Mouse (Mus musculus): Measurements from ENCODE around the gene Kcnk10. TPM values are rescaled to one million over a fixed set of nuclear protein-coding genes. Genes with fewer than 3 reads are reported as not detected.

The Kcnk10 gene
- polyA plus RNA-seq, 1 experiment from 2014 or later = 0.10 TPM

DNA sequence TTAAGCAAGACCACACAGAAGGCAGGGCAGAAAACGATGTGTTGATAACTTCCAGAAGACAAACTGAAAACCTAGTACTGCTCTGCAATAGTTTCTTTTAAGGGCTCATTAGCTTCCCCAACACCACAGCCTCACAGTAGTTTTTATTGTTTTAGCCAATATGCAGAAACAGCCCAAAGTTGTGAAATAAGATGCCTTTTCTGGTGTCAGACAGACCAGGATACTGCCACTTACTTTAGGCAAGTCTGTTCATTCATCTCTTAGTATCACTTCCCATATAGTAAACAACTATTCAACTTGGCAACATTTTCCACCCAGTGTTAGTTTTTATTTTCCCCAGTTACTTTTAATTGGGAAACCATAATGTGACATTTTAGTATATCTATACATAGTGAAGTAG is 171.5 kb downstream of the Kcnk10 start:
- Histone ChIP-seq H3K9ac (ENCODE audit: low read length) (no peak overlapping the region), H3K4me2 (ENCODE audit: low read depth, low read length) (no peak overlapping the region), H3K36me3 (ENCODE audit: control insufficient read depth, insufficient read depth, low read length) (no peaks in the 10 kb centered on the region), H3K9me3 (ENCODE audit: control insufficient read depth, low read length) (no peaks in the 10 kb centered on the region), H3K27ac (ENCODE audit: low read length) (no peak overlapping the region), H3K27me3 (ENCODE audit: control insufficient read depth, insufficient read depth, low read depth, low read length) (no peaks in the 10 kb centered on the region), H3K4me3 (ENCODE audit: low read length) (no peak overlapping the region), H3K4me1 (replicated peaks; ENCODE audit: control insufficient read depth, insufficient read depth, low read length) (no peaks in the 10 kb centered on the region)
- ATAC-seq (ENCODE audit: low read depth) = no peak
- WGBS = 30% methylated on average over 1 of the region's 1 CpGs

DNA sequence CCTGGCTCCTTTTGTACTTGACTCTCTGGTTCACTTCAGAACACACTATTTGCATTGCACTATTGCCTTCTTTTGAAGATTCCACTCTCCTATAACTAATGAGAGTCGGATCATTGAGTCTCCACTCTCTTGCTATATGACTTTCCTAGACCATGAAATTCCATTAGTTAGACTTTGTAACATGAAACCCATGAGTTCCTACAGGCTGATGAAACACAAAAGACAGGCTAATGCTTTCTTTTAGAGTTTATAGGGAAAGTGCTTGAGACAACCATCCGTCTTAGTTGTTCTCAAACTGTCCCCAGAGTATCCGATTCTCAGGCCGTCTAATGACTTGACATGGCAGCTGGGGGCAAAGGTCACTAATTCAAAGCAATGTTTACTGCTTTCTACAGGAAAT is 172.0 kb downstream of the Kcnk10 start:
- no peak overlapping the region for H3K4me2 ChIP-seq (ENCODE audit: low read depth, low read length)
- H3K36me3 ChIP-seq (ENCODE audit: control insufficient read depth, insufficient read depth, low read length) = no peaks in the 10 kb centered on the region
- no peak overlapping the region for H3K9ac ChIP-seq (ENCODE audit: low read length)
- no peak overlapping the region for H3K27ac ChIP-seq (ENCODE audit: low read length)
- H3K4me3 ChIP-seq (ENCODE audit: low read length) = no peak overlapping the region
- WGBS = 16% methylated on average over 4 of the region's 4 CpGs
- no peak for ATAC-seq (ENCODE audit: low read depth)
- H3K4me1 ChIP-seq (replicated peaks; ENCODE audit: control insufficient read depth, insufficient read depth, low read length) = no peaks in the 10 kb centered on the region
- no peaks in the 10 kb centered on the region for H3K27me3 ChIP-seq (ENCODE audit: control insufficient read depth, insufficient read depth, low read depth, low read length)
- no peaks in the 10 kb centered on the region for H3K9me3 ChIP-seq (ENCODE audit: control insufficient read depth, low read length)

DNA sequence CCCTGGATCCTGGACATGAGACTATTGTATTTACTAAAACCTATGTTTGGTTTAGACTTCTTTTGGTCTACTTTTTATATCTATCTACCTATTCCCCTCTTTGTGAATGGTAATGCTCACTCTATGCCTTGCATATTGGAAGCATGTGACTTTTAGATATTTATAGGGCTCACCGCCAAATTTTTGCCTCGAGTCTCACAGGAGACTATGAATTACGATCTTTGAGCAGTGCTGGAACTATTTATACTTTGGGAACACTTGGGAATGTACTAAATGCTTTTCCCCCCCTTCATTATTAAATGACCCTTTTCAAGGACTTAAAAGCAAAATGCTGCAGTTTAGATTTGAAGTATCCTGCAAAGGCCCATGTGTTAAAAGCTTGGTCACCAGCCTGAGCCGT is 181.5 kb downstream of the Kcnk10 start:
- H3K36me3 ChIP-seq (ENCODE audit: control insufficient read depth, insufficient read depth, low read length) = no peaks in the 10 kb centered on the region
- no peak for ATAC-seq (ENCODE audit: low read depth)
- H3K9ac ChIP-seq (ENCODE audit: low read length) = no peak overlapping the region
- WGBS = 52% methylated on average over 4 of the region's 4 CpGs
- no peak overlapping the region for H3K27ac ChIP-seq (ENCODE audit: low read length)
- no peaks in the 10 kb centered on the region for H3K9me3 ChIP-seq (ENCODE audit: control insufficient read depth, low read length)
- no peaks in the 10 kb centered on the region for H3K27me3 ChIP-seq (ENCODE audit: control insufficient read depth, insufficient read depth, low read depth, low read length)
- no peak overlapping the region for H3K4me2 ChIP-seq (ENCODE audit: low read depth, low read length)
- no peak overlapping the region for H3K4me3 ChIP-seq (ENCODE audit: low read length)
- H3K4me1 ChIP-seq (replicated peaks; ENCODE audit: control insufficient read depth, insufficient read depth, low read length) = no peaks in the 10 kb centered on the region

DNA sequence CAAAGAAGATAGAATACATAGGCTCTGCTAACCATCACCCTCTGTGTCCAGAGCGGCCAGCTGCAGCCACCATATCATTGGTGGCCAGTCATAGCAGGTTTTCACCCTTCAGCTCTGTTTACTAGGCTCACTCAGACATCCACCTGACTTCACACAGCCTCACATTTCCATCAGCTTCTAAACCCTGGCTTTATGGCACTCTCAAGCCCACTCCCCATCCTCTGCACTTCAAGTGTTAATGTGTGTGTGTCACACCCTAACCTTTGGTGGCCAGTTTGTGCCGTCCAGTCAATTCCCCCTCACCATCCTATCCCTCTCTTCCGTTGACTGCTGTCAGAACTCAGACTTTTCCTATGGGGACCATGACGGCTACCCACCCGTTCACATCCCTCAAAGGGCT is 184.0 kb downstream of the Kcnk10 start:
- H3K4me1 ChIP-seq (replicated peaks; ENCODE audit: control insufficient read depth, insufficient read depth, low read length) = no peaks in the 10 kb centered on the region
- ATAC-seq (ENCODE audit: low read depth) = no peak
- H3K27me3 ChIP-seq (ENCODE audit: control insufficient read depth, insufficient read depth, low read depth, low read length) = no peaks in the 10 kb centered on the region
- WGBS = 84% methylated on average over 5 of the region's 5 CpGs
- no peak overlapping the region for H3K27ac ChIP-seq (ENCODE audit: low read length)
- no peak overlapping the region for H3K4me3 ChIP-seq (ENCODE audit: low read length)
- H3K9ac ChIP-seq (ENCODE audit: low read length) = no peak overlapping the region
- no peaks in the 10 kb centered on the region for H3K36me3 ChIP-seq (ENCODE audit: control insufficient read depth, insufficient read depth, low read length)
- H3K4me2 ChIP-seq (ENCODE audit: low read depth, low read length) = no peak overlapping the region
- H3K9me3 ChIP-seq (ENCODE audit: control insufficient read depth, low read length) = no peaks in the 10 kb centered on the region

DNA sequence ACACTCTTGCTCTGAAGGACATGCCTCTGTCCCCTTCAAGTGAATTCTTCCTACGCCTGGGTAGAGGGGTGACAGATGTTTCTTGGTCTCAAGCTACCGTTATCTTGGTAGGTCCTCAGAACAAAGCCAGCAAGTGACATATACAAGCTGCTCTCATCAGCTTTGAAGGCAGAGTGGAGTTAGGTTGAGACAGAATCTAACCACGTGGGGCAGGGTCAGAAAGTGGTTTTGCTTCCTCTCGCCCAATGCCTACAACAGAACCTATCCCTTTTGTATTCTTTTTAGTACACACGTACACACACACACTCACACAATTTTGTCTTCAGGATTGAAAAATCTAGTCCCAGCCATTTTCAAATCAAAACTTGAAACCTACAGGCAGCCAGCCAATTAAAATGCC is 186.8 kb downstream of the Kcnk10 start:
- Histone ChIP-seq H3K4me3 (ENCODE audit: low read length) (no peak overlapping the region), H3K9ac (ENCODE audit: low read length) (no peak overlapping the region), H3K4me1 (replicated peaks; ENCODE audit: control insufficient read depth, insufficient read depth, low read length) (no peaks in the 10 kb centered on the region), H3K27me3 (ENCODE audit: control insufficient read depth, insufficient read depth, low read depth, low read length) (no peaks in the 10 kb centered on the region), H3K36me3 (ENCODE audit: control insufficient read depth, insufficient read depth, low read length) (no peaks in the 10 kb centered on the region), H3K27ac (ENCODE audit: low read length) (no peak overlapping the region), H3K4me2 (ENCODE audit: low read depth, low read length) (no peak overlapping the region), H3K9me3 (ENCODE audit: control insufficient read depth, low read length) (no peaks in the 10 kb centered on the region)
- no peak for ATAC-seq (ENCODE audit: low read depth)
- WGBS = 59% methylated on average over 5 of the region's 5 CpGs

DNA sequence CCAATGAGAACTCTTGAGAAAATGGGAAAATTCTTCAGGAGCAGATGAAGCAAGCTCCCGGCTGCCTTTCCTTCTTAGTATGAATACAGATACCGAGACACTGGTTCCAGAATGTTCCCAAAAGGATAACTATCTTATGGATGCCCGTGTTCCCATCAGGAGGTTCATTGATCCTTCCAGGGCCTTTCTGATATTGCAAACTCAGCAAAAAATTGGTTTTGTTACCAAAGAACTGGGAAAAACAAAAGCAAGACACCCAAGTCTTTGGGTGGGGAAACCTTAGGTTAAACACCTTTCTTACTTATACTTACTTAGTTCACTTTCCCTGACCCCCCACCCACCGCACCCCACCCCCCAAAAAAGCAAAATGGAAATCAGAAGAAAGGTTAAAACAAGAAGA is 188.5 kb downstream of the Kcnk10 start:
- H3K4me2 ChIP-seq (ENCODE audit: low read depth, low read length) = no peak overlapping the region
- H3K27ac ChIP-seq (ENCODE audit: low read length) = no peak overlapping the region
- no peak for ATAC-seq (ENCODE audit: low read depth)
- no peak overlapping the region for H3K4me3 ChIP-seq (ENCODE audit: low read length)
- no peak overlapping the region for H3K9ac ChIP-seq (ENCODE audit: low read length)
- H3K9me3 ChIP-seq (ENCODE audit: control insufficient read depth, low read length) = no peaks in the 10 kb centered on the region
- no peaks in the 10 kb centered on the region for H3K27me3 ChIP-seq (ENCODE audit: control insufficient read depth, insufficient read depth, low read depth, low read length)
- H3K36me3 ChIP-seq (ENCODE audit: control insufficient read depth, insufficient read depth, low read length) = no peaks in the 10 kb centered on the region
- WGBS = 86% methylated on average over 4 of the region's 4 CpGs
- no peaks in the 10 kb centered on the region for H3K4me1 ChIP-seq (replicated peaks; ENCODE audit: control insufficient read depth, insufficient read depth, low read length)

Other genes with a start within 250 kb of the Kcnk10 start
- gene Spata7, start 49.8 kb upstream of the Kcnk10 start, polyA plus RNA-seq (2015; fragmentation: Nextera tagmentation; extraction: Ambion mirVana) = 15.3 and 16.8 TPM in 2 replicates
- 8.4 and 9.5 TPM in 2 replicates for gene Ptpn21, start 159.1 kb upstream of the Kcnk10 start, polyA plus RNA-seq (2015; fragmentation: Nextera tagmentation; extraction: Ambion mirVana)
- 113 and 120 TPM in 2 replicates for gene Zc3h14, start 168.7 kb upstream of the Kcnk10 start, polyA plus RNA-seq (2015; fragmentation: Nextera tagmentation; extraction: Ambion mirVana)

All from lung, embryonic 16.5 days (tissue).